Mouse (Mus musculus): ENCODE measurements around the gene Plac9b. TPM values are rescaled to one million over a fixed set of nuclear protein-coding genes. Genes with fewer than 3 reads are reported as not detected.

Plac9b gene
- not detected for polyA plus RNA-seq (2017; shearing (Covaris generic))

GRCm38 (mm10) chr14:26182380-26182779, at the start of gene Plac9b:
Plac9b (minus strand) TSS chr14:26182480.

GRCm38 (mm10) chr14:26206926-26207247, 24.6 kb upstream of the Plac9b start, which contains the start of gene Tmem254b:
Tmem254b (minus strand) TSS chr14:26207041.

GRCm38 (mm10) chr14:26118150-26118549, 64.1 kb downstream of the Plac9b start, which contains the start of gene Duxbl2:
Duxbl2 (plus strand) TSS chr14:26118349.

Other genes starting within 250 kb of the Plac9b start
- gene Cphx1, start 244.2 kb downstream of the Plac9b start, polyA plus RNA-seq (2017; shearing (Covaris generic)): under 1 TPM in 1 of 2 experiments, not detected in 1; 0.32 TPM
- under 1 TPM in 1 of 2 experiments, not detected in 1; 0.22 TPM for gene Duxbl1, start 203.9 kb downstream of the Plac9b start, polyA plus RNA-seq (2017; shearing (Covaris generic))
- not detected for gene Gm9780, start 139.8 kb downstream of the Plac9b start, polyA plus RNA-seq (2017; shearing (Covaris generic))
- 100 to 1,000 TPM in 1 of 2 experiments, 10 to 100 TPM in 1; 75.8 to 118 TPM for gene Tmem254c, start 115.1 kb downstream of the Plac9b start, polyA plus RNA-seq (2017; shearing (Covaris generic))
- gene Cphx2, start 101.0 kb downstream of the Plac9b start, polyA plus RNA-seq (2017; shearing (Covaris generic)): not detected
- gene Cphx3, start 100.2 kb downstream of the Plac9b start, polyA plus RNA-seq (2017; shearing (Covaris generic)): not detected
- gene Duxbl2, start 64.1 kb downstream of the Plac9b start, polyA plus RNA-seq (2017; shearing (Covaris generic)): not detected
- gene Tmem254b, start 24.6 kb upstream of the Plac9b start, polyA plus RNA-seq (2017; shearing (Covaris generic)): 10 to 100 TPM; 15.6 to 43.7 TPM
- gene Duxbl3, start 75.5 kb upstream of the Plac9b start, polyA plus RNA-seq (2017; shearing (Covaris generic)): not detected

Measured in activated CD4-positive, CD25-positive, alpha-beta regulatory T cell (primary cell).